Mouse (Mus musculus) embryonic fibroblast, embryonic 13.5 days (primary cell): ENCODE measurements around the gene Slc4a10. TPM values are rescaled to one million over a fixed set of nuclear protein-coding genes. Genes with fewer than 3 reads are reported as not detected.

Experiments
- H3K27ac ChIP-seq: 2 replicates; pipeline ENCODE4 v1.5.1; 2012; ENCODE audit warnings: low read length, control low read depth, inconsistent platforms; ENCODE audit not compliant: insufficient read depth
- H3K4me1 ChIP-seq: 2 replicates; pipeline ENCODE4 v1.6.1; 2011; ENCODE audit warnings: low read length; ENCODE audit not compliant: control insufficient read depth, insufficient read depth
- H3K4me3 ChIP-seq: 2 replicates; pipeline ENCODE4 v1.5.1; 2011; ENCODE audit warnings: mild to moderate bottlenecking, control low read depth, low read length; ENCODE audit not compliant: insufficient read depth
- CTCF ChIP-seq: IDR thresholded peaks from 2 replicates; pipeline ENCODE4 v1.5.1; 2011; ENCODE audit warnings: mild to moderate bottlenecking, control low read depth, low read length, moderate library complexity, borderline replicate concordance; ENCODE audit not compliant: insufficient read depth
- POLR2A ChIP-seq: IDR thresholded peaks from 2 replicates; pipeline ENCODE4 v1.6.1; 2011; ENCODE audit warnings: low read depth, mild to moderate bottlenecking, control low read depth, low read length, moderate library complexity
- polyA plus RNA-seq: library from polyadenylated mRNA; stranded (reverse); fragments of >200 nt; gene quantifications from 2 replicates; pipeline ENCODE4 v1.2.4, GENCODE M21; 2011; ENCODE audit warnings: low read depth; ENCODE audit not compliant: missing spikeins, insufficient read length

The Slc4a10 gene
- polyA plus RNA-seq, 1 experiment, result 0.14 TPM

DNA sequence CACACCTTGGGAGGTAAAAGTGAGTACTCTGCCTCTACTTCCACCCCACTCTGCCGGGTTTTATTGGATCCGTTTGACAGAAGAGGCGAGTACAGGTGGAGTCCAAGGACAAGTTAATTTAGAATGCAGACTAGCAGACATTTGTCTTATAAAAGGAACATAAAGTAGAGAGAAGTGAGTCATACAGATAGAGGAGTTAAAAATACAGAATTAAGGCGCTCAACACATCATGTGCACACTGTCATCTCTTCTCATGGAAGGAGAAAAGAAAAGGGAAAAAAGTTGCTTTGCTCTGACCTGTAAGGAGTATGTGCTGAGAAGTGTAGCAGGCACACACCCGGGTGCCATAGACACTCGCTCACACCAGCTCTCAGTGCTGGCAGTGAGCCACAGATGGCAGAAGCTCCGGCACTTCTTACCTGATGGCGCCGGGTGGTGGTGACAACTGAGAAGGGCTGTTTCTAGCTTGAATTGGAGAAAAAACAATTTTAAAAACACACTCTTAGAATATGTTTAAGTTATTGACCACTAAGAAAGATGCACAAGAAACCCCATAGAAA lies 276.9 kb downstream of the Slc4a10 start:
- Histone ChIP-seq H3K4me3 (no peak overlapping the region), H3K4me1 (no peaks in the 10 kb centered on the region; the same call in 1 of the 2 replicates), H3K27ac (no peak overlapping the region)
- TF ChIP-seq CTCF, result no peak
- no peak for TF ChIP-seq POLR2A

DNA sequence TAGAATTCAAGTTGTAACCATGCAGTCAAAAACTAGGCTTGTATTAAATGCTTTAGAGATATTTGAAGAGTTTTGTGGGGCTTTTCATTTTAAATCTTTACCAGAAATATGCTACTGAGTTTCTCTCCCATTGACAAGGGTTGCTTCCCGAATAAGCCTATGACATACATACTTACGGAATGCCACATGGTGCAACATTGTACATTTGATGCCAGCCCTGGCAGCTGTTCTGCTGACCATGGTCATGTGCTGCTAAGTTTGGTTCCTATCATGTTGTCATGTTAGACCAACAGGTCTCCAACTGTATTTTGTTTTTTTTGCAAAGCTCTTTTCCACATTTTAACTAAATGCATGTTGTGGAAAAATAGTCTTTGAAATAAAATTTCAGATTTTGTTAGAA lies 279.1 kb downstream of the Slc4a10 start:
- TF ChIP-seq CTCF (no peak), POLR2A (no peak)
- Histone ChIP-seq H3K4me1 (no peaks in the 10 kb centered on the region; the same call in 1 of the 2 replicates), H3K27ac (no peak overlapping the region), H3K4me3 (no peak overlapping the region)

DNA sequence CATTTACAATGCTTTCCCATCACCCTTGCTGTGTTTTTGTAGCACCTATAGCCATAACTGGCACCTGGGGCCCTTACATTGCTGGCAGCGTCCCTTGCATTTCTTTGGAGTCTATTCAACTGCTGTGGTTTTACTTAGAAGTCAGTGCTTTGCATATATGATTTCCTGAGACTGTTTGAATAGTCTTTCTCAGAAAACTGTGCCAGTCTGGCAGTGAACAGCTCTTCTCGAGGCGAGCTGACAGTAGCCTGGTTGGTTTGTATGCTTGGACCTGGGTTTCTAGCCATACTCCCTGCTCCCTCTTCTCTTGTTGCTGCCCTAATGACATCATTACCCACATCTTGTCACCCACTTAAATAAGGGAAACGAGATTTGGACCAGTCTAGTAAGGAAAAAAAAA lies 285.7 kb downstream of the Slc4a10 start:
- Histone ChIP-seq H3K4me3 (no peak overlapping the region), H3K27ac (no peak overlapping the region), H3K4me1 (no peaks in the 10 kb centered on the region)
- TF ChIP-seq POLR2A, result no peak
- no peak for TF ChIP-seq CTCF

DNA sequence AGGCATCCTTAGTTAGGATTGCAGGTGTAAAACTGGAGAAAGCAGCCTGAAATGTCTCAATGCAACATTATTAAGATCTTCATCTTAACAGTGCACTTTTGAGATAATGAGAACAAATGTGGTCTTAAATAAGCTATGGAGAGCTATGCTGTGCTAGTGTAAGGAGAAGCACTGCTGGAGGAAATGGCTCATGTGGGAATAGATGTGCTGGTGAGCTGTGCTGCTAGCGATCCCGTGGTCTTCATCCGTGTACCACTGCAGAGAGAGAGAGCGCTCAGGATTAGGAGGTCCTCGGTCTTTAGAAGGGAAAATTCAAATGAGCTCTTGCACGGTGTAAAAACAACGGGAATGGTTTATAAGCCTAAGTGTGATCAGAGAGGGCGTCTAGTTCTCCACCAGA lies 286.2 kb downstream of the Slc4a10 start:
- H3K4me3 ChIP-seq, result no peak overlapping the region
- H3K27ac ChIP-seq, result no peak overlapping the region
- no peak for TF ChIP-seq CTCF
- TF ChIP-seq POLR2A, result no peak
- H3K4me1 ChIP-seq, result no peaks in the 10 kb centered on the region

DNA sequence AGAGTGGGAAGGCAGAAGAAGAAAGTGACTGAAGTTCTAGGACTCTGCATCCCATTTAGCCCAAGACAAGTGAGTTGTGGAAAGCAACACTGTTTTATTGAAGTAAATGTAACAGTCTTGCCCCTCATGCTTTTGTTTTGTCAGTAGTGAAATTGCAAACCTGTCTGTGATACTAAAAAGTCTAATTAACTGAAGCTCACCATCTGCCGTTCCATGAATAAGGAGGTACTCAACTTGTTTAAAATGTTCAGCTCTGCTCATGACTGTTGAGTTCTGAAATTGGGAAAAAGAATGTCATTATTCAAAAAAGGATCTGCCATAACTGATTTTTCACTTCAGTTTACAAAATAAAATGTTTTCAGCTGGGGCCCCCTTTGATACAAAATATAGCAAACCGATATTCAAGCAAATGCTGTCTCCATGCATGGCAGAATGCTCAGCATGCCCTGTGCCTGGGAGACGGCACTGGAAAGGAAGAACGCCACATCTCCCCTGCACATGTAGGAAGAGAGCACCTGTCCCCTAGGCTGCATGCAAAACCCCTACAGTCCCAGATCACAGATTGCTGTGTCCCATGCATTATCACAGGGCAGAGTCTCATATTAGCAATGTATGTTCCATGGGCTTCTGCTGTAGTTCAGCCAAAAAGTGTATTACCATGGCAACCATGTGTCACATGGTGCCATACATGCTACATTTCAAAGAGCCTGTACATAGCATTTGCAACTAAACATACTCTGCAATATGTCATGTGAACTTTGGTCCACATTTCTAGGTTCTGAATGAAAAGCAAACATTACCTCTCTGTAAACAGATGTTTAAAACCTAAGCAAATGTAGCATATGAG lies 288.4 kb downstream of the Slc4a10 start:
- Histone ChIP-seq H3K4me1 (no peaks in the 10 kb centered on the region), H3K27ac (no peak overlapping the region), H3K4me3 (no peak overlapping the region)
- TF ChIP-seq POLR2A, result no peak
- no peak for TF ChIP-seq CTCF

DNA sequence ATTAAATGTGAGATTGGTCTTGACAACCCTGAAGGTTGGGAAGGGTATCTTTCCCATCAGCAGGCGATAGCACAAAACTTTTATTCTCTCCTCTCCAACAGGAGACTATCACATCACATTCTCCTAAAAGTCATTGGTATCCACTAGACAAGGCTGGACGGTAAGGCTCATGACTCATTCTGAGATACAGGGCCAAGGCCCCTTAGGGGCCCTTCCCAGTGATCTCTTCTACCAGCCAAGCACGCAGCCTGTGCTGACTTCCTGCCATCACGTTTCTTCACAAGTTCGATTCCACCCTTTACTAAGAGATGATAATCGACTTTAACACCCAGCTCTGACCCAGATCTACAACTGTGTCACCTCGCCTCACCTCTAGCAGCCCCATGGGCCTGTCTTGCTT lies 290.8 kb downstream of the Slc4a10 start:
- TF ChIP-seq POLR2A (no peak), CTCF (no peak)
- Histone ChIP-seq H3K4me3 (no peak overlapping the region), H3K27ac (no peak overlapping the region), H3K4me1 (no peaks in the 10 kb centered on the region)

DNA sequence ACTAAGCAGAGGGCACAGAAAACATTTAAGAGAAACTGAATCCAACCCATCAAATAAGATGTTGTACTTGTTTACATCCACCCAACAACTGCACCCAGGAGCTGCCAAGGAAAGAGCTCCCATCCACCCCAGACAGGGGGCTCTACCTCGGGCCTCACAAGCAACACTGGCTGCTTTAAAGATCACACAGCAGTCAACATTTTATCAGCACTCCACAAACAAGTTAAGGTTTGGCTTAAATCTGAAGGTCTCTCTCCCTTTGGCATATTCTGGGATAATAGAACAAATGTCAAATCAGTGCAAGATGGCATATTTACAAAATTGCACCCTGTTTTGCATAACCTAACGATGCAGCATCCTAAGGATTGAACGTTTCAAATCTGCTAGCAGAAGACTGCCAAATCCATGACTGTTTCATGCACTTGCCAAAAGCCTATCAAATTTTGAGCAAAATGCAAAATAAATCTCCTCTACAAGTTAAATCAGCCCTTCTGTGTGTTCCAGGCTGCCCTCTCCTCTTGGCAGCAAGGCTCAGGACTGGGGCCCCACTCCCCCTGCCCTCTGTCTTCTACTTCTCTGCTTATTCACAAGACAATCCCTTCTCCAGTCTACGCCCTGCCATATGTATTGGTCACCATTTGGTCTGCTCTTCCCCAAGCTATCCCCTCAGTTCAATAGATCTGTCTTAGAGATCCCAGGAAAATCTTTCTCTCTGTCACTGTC lies 293.1 kb downstream of the Slc4a10 start:
- H3K4me1 ChIP-seq, result no peaks in the 10 kb centered on the region

DNA sequence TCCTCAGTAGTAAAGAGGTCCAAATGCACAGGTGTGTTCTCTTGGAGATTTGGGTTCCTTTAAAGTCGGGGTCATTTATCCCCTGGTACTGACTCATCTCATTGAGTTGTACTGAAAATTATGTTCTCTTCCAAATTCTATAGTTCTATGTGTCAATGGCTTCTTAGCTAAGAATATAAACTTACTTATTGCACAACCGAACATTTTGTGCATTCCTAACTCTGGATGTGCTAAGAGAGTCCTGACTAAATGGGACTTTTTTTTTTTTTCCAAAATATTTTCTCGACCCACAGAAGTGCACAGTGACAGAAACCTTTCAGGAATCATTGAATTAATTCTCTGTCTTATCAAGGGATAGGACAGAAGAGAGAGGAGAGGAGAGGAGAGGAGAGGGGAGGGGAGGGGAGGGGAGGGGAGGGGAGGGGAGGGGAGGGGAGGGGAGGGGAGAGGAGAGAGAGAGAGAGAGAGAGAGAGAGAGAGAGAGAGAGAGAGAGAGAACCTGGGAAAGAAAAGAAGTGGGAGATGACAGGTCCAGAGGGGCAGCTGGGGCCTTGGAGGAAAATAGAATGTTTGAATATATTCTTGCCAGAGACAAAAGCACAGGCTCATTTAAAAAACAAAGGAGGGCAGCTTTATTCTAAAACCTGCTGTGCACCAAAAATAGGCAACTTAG lies 294.9 kb downstream of the Slc4a10 start:
- Histone ChIP-seq H3K4me1 (no peaks in the 10 kb centered on the region), H3K27ac (no peak overlapping the region), H3K4me3 (no peak overlapping the region)
- TF ChIP-seq POLR2A (no peak), CTCF (no peak)

More for the DNA sequence above, 293.1 kb downstream of the Slc4a10 start:
- Histone ChIP-seq H3K4me3 (no peak overlapping the region), H3K27ac (no peak overlapping the region)
- TF ChIP-seq CTCF (no peak), POLR2A (no peak)

DNA sequence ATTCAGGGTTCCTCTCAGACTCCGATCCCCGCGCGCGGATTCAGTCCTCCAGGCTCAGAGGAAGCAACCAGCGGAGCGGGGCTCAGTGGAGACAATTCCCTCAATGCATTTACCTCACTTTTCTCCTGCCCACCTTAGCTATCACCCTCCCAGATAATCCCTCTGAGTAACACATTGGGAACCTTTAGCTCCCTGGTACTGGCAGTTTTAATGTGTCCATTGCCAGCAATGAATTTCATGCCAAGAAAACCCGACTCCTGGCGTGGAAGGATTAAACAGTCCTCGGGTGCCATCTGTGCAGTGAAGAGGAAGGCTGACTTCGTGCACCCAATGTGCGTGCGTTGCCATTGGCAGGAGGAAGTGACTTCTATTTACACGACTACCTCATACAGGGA lies 295.5 kb downstream of the Slc4a10 start:
- H3K4me3 ChIP-seq, result no peak overlapping the region
- H3K4me1 ChIP-seq, result no peaks in the 10 kb centered on the region
- no peak overlapping the region for H3K27ac ChIP-seq
- TF ChIP-seq POLR2A, result no peak
- no peak for TF ChIP-seq CTCF
